Mouse (Mus musculus): ENCODE data around the gene Sec61a2. TPM values are rescaled to one million over a fixed set of nuclear protein-coding genes. Genes with fewer than 3 reads are reported as not detected.

Sec61a2 gene
- polyA plus RNA-seq, 1 experiment = 119 TPM

- TF ChIP-seq CTCF (IDR thresholded peaks at IDR 0.05; ENCODE audit: borderline replicate concordance, insufficient read depth, low read depth, low read length) (no peak), POLR2A (IDR thresholded peaks at IDR 0.05; ENCODE audit: borderline replicate concordance, insufficient read depth, low read length) (no peak)
- Histone ChIP-seq H3K4me3 (replicated peaks; ENCODE audit: insufficient read depth, low read depth, low read length) (no peak overlapping the region), H3K27ac (ENCODE audit: insufficient read depth, low read length) (no peak overlapping the region), H3K27me3 (ENCODE audit: control insufficient read depth, insufficient read depth, low read length) (no peaks in the 10 kb centered on the region), H3K4me1 (ENCODE audit: control insufficient read depth, insufficient read depth, low read length) (no peaks in the 10 kb centered on the region)
- no peak for DNase-seq
- 88% methylated on average over 4 of the region's 4 CpGs for WGBS
Measured at GRCm38 (mm10) chr2:5936550-5936949, 41.3 kb upstream of the Sec61a2 start.

GRCm38 (mm10) chr2:5936068-5936467, 40.8 kb upstream of the Sec61a2 start:
- no peaks in the 10 kb centered on the region for H3K4me1 ChIP-seq (ENCODE audit: control insufficient read depth, insufficient read depth, low read length)
- H3K27ac ChIP-seq (ENCODE audit: insufficient read depth, low read length) = no peak overlapping the region
- H3K4me3 ChIP-seq (replicated peaks; ENCODE audit: insufficient read depth, low read depth, low read length) = no peak overlapping the region
- TF ChIP-seq POLR2A (IDR thresholded peaks at IDR 0.05; ENCODE audit: borderline replicate concordance, insufficient read depth, low read length) (no peak), CTCF (IDR thresholded peaks at IDR 0.05; ENCODE audit: borderline replicate concordance, insufficient read depth, low read depth, low read length) (no peak)
- H3K27me3 ChIP-seq (ENCODE audit: control insufficient read depth, insufficient read depth, low read length) = no peaks in the 10 kb centered on the region
- 76% methylated on average over 6 of the region's 6 CpGs for WGBS
- no peak for DNase-seq

GRCm38 (mm10) chr2:5934936-5935335, 39.7 kb upstream of the Sec61a2 start:
- 89% methylated on average over 3 of the region's 3 CpGs for whole genome bisulfite sequencing
- no peak for TF ChIP-seq CTCF (IDR thresholded peaks at IDR 0.05; ENCODE audit: borderline replicate concordance, insufficient read depth, low read depth, low read length)
- TF ChIP-seq POLR2A (IDR thresholded peaks at IDR 0.05; ENCODE audit: borderline replicate concordance, insufficient read depth, low read length) = no peak
- Histone ChIP-seq H3K27me3 (ENCODE audit: control insufficient read depth, insufficient read depth, low read length) (no peaks in the 10 kb centered on the region), H3K4me3 (replicated peaks; ENCODE audit: insufficient read depth, low read depth, low read length) (no peak overlapping the region), H3K4me1 (ENCODE audit: control insufficient read depth, insufficient read depth, low read length) (no peaks in the 10 kb centered on the region), H3K27ac (ENCODE audit: insufficient read depth, low read length) (no peak overlapping the region)
- no peak for DNase-seq

- WGBS = 93% methylated on average over 5 of the region's 5 CpGs
- TF ChIP-seq CTCF (IDR thresholded peaks at IDR 0.05; ENCODE audit: borderline replicate concordance, insufficient read depth, low read depth, low read length) = no peak
- no peak for TF ChIP-seq POLR2A (IDR thresholded peaks at IDR 0.05; ENCODE audit: borderline replicate concordance, insufficient read depth, low read length)
- no peak overlapping the region for H3K4me3 ChIP-seq (replicated peaks; ENCODE audit: insufficient read depth, low read depth, low read length)
Measured at GRCm38 (mm10) chr2:5931938-5932337, 36.7 kb upstream of the Sec61a2 start.

GRCm38 (mm10) chr2:5930291-5931054, 35.2 kb upstream of the Sec61a2 start:
- Histone ChIP-seq H3K4me3 (replicated peaks; ENCODE audit: insufficient read depth, low read depth, low read length) (no peak overlapping the region), H3K27ac (ENCODE audit: insufficient read depth, low read length) (no peak overlapping the region), H3K27me3 (ENCODE audit: control insufficient read depth, insufficient read depth, low read length) (no peaks in the 10 kb centered on the region), H3K4me1 (ENCODE audit: control insufficient read depth, insufficient read depth, low read length) (no peaks in the 10 kb centered on the region)
- WGBS = 86% methylated on average over 18 of the region's 18 CpGs
- no peak for DNase-seq
- TF ChIP-seq CTCF (IDR thresholded peaks at IDR 0.05; ENCODE audit: borderline replicate concordance, insufficient read depth, low read depth, low read length) (no peak), POLR2A (IDR thresholded peaks at IDR 0.05; ENCODE audit: borderline replicate concordance, insufficient read depth, low read length) (no peak)

More at GRCm38 (mm10) chr2:5931938-5932337, 36.7 kb upstream of the Sec61a2 start:
- H3K27me3 ChIP-seq (ENCODE audit: control insufficient read depth, insufficient read depth, low read length) = no peaks in the 10 kb centered on the region
- DNase-seq = no peak
- no peak overlapping the region for H3K27ac ChIP-seq (ENCODE audit: insufficient read depth, low read length)
- H3K4me1 ChIP-seq (ENCODE audit: control insufficient read depth, insufficient read depth, low read length) = no peaks in the 10 kb centered on the region

- no peak overlapping the region for H3K27ac ChIP-seq (ENCODE audit: insufficient read depth, low read length)
- H3K4me3 ChIP-seq (replicated peaks; ENCODE audit: insufficient read depth, low read depth, low read length) = no peak overlapping the region
- H3K27me3 ChIP-seq (ENCODE audit: control insufficient read depth, insufficient read depth, low read length) = no peaks in the 10 kb centered on the region
- no peak for TF ChIP-seq CTCF (IDR thresholded peaks at IDR 0.05; ENCODE audit: borderline replicate concordance, insufficient read depth, low read depth, low read length)
- TF ChIP-seq POLR2A (IDR thresholded peaks at IDR 0.05; ENCODE audit: borderline replicate concordance, insufficient read depth, low read length) = no peak
- H3K4me1 ChIP-seq (ENCODE audit: control insufficient read depth, insufficient read depth, low read length) = no peaks in the 10 kb centered on the region
- WGBS = 91% methylated on average over 5 of the region's 5 CpGs
- DNase-seq = no peak
Measured at GRCm38 (mm10) chr2:5929793-5930192, 34.6 kb upstream of the Sec61a2 start.

GRCm38 (mm10) chr2:5927481-5927880, 32.2 kb upstream of the Sec61a2 start:
- DNase-seq = no peak
- WGBS = 95% methylated on average over 5 of the region's 5 CpGs
- no peaks in the 10 kb centered on the region for H3K4me1 ChIP-seq (ENCODE audit: control insufficient read depth, insufficient read depth, low read length)
- no peak overlapping the region for H3K4me3 ChIP-seq (replicated peaks; ENCODE audit: insufficient read depth, low read depth, low read length)
- TF ChIP-seq POLR2A (IDR thresholded peaks at IDR 0.05; ENCODE audit: borderline replicate concordance, insufficient read depth, low read length) = no peak
- TF ChIP-seq CTCF (IDR thresholded peaks at IDR 0.05; ENCODE audit: borderline replicate concordance, insufficient read depth, low read depth, low read length) = no peak
- H3K27ac ChIP-seq (ENCODE audit: insufficient read depth, low read length) = no peak overlapping the region
- no peaks in the 10 kb centered on the region for H3K27me3 ChIP-seq (ENCODE audit: control insufficient read depth, insufficient read depth, low read length)

- Histone ChIP-seq H3K27ac (ENCODE audit: insufficient read depth, low read length) (no peak overlapping the region), H3K27me3 (ENCODE audit: control insufficient read depth, insufficient read depth, low read length) (no peaks in the 10 kb centered on the region), H3K4me3 (replicated peaks; ENCODE audit: insufficient read depth, low read depth, low read length) (no peak overlapping the region), H3K4me1 (ENCODE audit: control insufficient read depth, insufficient read depth, low read length) (no peaks in the 10 kb centered on the region)
- DNase-seq = no peak
- TF ChIP-seq CTCF (IDR thresholded peaks at IDR 0.05; ENCODE audit: borderline replicate concordance, insufficient read depth, low read depth, low read length) (no peak), POLR2A (IDR thresholded peaks at IDR 0.05; ENCODE audit: borderline replicate concordance, insufficient read depth, low read length) (no peak)
- 83% methylated on average over 9 of the region's 9 CpGs for WGBS
Measured at GRCm38 (mm10) chr2:5923786-5924185, 28.6 kb upstream of the Sec61a2 start.
